Mouse (Mus musculus) brain, embryonic 14.5 days (tissue): ENCODE results near the gene Cxcr5.

ENCODE experiments used
- CTCF ChIP-seq: fragments of 200-500 bp; IDR thresholded peaks from 2 replicates; pipeline ENCODE4 v1.5.1; 2012; ENCODE audit warnings: inconsistent platforms, mild to moderate bottlenecking, moderate library complexity, borderline replicate concordance; ENCODE audit not compliant: insufficient read depth, insufficient read length; ENCODE audit errors: extremely low read depth
- POLR2A ChIP-seq: fragments of 200-500 bp; IDR thresholded peaks from 2 replicates; pipeline ENCODE4 v1.6.1; 2012; ENCODE audit warnings: mild to moderate bottlenecking, inconsistent platforms, borderline replicate concordance; ENCODE audit not compliant: poor library complexity, insufficient read depth, insufficient read length, severe bottlenecking; ENCODE audit errors: extremely low read depth

DNA sequence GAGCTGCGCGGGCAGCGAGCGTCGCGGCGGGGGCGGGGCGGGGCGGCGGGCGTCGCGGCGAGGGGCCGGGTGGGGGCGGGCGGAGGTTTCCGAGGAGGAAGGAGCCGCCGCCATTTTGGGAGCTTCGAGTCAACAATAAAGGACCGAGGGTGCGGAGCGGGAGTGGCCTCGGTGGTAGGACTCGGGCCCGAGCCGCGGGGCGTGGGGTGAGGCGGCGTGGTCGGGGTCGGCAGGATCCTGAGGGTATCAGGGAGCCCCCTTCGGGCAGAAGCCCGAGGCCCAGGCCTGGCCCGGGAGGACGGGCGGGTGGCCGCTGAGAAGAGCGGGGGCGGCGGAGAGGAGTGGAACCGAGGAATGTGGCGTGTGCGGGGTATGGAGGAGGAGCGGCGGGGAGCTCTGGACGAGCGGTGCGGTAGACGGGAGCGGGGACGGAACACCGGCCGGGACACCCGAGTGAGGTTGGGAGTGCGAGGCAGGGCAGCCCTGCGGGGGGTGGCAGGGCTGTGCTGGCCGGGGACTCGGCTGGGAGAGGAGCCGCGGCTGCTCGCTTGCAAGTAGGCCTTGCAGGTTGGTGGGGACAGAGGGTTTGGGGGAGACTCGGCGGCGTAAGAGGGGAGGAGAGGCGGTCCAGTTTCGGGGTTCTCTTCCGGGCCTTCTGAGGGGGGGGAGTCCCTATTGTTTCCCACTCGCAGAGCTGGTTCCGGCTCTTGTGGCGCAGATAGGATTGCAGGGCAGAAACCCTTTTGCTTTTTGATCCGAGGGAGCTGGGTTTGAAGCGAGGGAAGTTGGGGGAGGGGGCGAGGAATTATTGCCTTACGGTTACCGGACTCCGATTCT lies 43.3 kb upstream of the Cxcr5 start, which contains the start of gene Ddx6:
- TF ChIP-seq CTCF (no peak), POLR2A (no peak)
